Mouse (Mus musculus): Measurements from ENCODE around the gene Il10rb. TPM values are rescaled to one million over a fixed set of nuclear protein-coding genes. Genes with fewer than 3 reads are reported as not detected.
A peak's percentile ranks its signal among the peaks of the same experiment; 100 is the strongest.

Gene Il10rb
- 38.8 and 45.1 TPM in 2 replicates for polyA plus RNA-seq (2015; fragmentation: Nextera tagmentation; extraction: Ambion mirVana)

DNA sequence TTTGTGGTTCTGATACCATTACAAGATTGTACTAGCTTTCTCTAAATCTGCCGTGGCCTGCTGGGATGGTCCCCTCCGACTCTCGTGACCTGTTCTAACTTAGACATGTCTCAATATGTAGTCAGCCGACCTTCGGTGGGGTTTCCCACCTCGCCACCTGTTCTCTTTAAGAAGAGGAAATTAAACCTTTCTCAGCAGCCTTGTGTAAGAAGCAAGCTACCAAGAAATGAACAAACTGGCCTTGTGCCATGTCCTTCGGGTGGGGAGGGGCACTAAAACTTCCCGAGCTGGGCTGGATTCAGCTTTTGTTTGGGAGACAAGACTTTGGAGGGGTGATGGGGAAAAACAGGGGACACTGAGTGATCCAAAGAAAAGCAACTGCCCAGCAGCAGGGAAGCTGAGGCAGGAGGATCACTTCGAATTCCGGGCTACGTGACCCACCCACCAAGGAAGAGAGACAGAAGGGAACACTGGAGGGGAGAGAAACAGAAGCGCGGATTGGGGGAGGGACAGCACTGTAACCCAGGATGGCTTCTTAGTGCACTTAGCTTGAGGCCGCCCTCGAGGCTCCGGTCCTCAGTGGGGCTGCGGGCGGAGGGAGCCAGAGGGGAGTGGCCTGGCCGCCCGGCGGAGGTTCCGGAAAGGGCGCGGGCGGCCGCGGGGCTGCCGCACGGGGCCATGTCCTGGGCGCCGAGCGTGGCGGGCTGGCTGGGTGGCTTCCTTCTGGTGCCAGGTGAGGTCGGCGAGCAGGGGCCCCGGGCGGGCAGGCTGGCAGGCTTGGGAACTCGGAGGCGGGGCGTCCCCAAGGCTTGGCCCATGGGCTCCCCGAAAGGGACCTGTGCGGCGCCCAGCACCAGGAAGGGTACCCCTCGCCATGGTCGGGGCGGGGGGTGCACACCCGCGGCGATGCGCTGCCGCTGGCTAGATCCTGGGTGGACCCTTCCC is at the start of gene Il10rb:
TSS of gene Il10rb (plus strand) at position 525 of the 945 bp plus-strand sequence.
- H3K4me3 ChIP-seq (ENCODE audit: low read length), result peak within 1 kb of the TSS; percentile 77
- H3K9ac ChIP-seq (replicated peaks; ENCODE audit: low read length), result peak within 1 kb of the TSS; percentile 91
- H3K27me3 ChIP-seq (ENCODE audit: insufficient read depth, low read length), result no peaks in the 10 kb centered on the region
- H3K27ac ChIP-seq (ENCODE audit: low read length), result peak within 1 kb of the TSS; percentile 87
- peak; percentile 90 for ATAC-seq (ENCODE audit: low FRiP score, low TSS enrichment)
- no peaks in the 10 kb centered on the region for H3K9me3 ChIP-seq (ENCODE audit: low read length)
- H3K4me1 ChIP-seq (ENCODE audit: insufficient read depth, low read length), result peaks cover 35% of the 10 kb centered on the region
- 5% methylated on average over 51 of the region's 51 CpGs for WGBS
- peak within 1 kb of the TSS; percentile 91 for H3K4me2 ChIP-seq (replicated peaks; ENCODE audit: low read depth, low read length)
- peaks cover 3% of the 10 kb centered on the region; the same call in 1 of the 2 replicates for H3K36me3 ChIP-seq (ENCODE audit: insufficient read depth, low read length)

DNA sequence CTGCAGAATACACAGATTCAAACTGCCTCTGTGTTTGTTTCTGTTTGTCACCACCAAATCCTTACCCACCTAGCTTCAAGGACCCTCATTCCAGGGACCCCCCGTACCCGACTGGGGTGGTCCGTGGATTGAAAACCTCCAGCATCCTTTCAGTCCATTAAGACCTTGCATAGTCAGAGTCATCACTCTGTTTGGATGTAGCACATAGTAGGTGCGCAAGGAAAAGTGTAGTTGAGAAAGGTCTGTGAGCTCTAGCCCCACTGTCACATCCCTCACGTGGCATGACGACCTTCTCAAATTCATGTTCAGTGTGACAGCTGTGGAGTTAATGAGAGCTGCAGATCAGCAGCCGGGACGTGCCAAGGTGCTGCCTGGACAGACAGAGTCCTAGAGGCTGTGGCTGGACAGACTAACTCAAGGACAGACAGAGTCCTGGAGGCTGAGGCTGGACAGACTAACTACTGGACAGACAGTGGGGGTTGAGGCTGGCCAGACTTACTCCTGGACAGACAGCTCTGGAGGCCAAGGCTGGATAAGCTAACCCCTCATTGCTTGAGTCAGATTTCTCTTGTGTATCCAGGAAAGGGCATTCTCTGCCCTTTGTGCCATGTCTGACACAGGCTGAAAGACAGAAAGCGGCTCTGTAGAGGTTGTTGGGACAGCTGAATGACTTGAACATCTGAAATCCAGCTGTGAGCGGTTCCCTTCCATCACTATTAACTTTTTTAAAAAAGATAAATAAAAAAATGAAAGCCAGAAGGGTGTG is 49.0 kb upstream of the Il10rb start:
- H3K9ac ChIP-seq (replicated peaks; ENCODE audit: low read length), result no peak overlapping the region
- no peak for ATAC-seq (ENCODE audit: low FRiP score, low TSS enrichment)
- H3K4me1 ChIP-seq (ENCODE audit: insufficient read depth, low read length), result peaks cover 2% of the 10 kb centered on the region
- no peak overlapping the region for H3K27ac ChIP-seq (ENCODE audit: low read length)
- no peaks in the 10 kb centered on the region for H3K36me3 ChIP-seq (ENCODE audit: insufficient read depth, low read length)
- WGBS, result 71% methylated on average over 10 of the region's 10 CpGs
- no peak overlapping the region for H3K4me2 ChIP-seq (replicated peaks; ENCODE audit: low read depth, low read length)
- H3K4me3 ChIP-seq (ENCODE audit: low read length), result no peak overlapping the region
- H3K27me3 ChIP-seq (ENCODE audit: insufficient read depth, low read length), result peaks cover 20% of the 10 kb centered on the region
- no peaks in the 10 kb centered on the region for H3K9me3 ChIP-seq (ENCODE audit: low read length)

DNA sequence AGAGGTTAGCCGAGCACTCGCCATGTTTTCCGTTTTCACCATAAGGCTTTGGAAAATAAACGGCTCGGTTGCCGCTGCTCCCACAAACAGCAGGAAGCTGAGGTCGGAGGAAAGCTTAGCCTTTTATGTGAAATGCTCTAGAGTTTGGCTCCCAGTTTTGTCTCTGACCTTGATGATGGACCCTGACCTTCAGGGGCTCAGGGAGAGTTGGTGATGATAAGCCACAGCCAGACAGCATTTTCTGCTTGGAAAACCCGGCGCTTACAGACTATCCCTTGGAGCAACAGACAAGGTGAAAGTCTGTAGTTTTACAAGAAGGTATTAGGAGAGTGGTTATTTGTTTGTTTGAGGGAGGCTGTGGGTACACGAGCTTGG is 48.5 kb upstream of the Il10rb start:
- no peak for ATAC-seq (ENCODE audit: low FRiP score, low TSS enrichment)
- Histone ChIP-seq H3K27ac (ENCODE audit: low read length) (no peak overlapping the region), H3K4me2 (replicated peaks; ENCODE audit: low read depth, low read length) (no peak overlapping the region), H3K4me1 (ENCODE audit: insufficient read depth, low read length) (peaks cover 8% of the 10 kb centered on the region), H3K9me3 (ENCODE audit: low read length) (no peaks in the 10 kb centered on the region), H3K27me3 (ENCODE audit: insufficient read depth, low read length) (peaks cover 16% of the 10 kb centered on the region; the same call in 1 of the 2 replicates), H3K9ac (replicated peaks; ENCODE audit: low read length) (no peak overlapping the region), H3K36me3 (ENCODE audit: insufficient read depth, low read length) (no peaks in the 10 kb centered on the region), H3K4me3 (ENCODE audit: low read length) (no peak overlapping the region)
- WGBS, result 52% methylated on average over 10 of the region's 10 CpGs

DNA sequence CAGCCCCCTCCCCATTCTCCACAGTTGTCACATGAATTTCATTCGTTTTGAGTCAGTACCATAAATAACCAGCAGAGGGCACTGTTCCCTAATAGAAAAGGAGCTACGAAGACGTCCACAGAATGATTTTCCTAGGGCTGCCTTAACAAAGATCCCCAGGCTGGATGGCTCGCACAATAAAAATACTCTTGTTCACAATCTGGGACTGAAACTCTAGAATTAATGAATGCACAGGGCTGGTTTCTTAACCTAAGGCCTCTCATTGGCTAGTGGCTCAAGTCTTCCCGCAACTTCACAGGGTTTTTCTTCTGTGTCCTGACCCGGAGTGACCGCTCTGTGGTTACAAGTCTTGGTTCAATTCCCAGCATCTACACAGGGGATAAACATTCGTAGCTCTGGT is 47.4 kb upstream of the Il10rb start:
- Histone ChIP-seq H3K4me1 (ENCODE audit: insufficient read depth, low read length) (peaks cover 17% of the 10 kb centered on the region), H3K9me3 (ENCODE audit: low read length) (no peaks in the 10 kb centered on the region), H3K27ac (ENCODE audit: low read length) (no peak overlapping the region), H3K9ac (replicated peaks; ENCODE audit: low read length) (no peak overlapping the region), H3K27me3 (ENCODE audit: insufficient read depth, low read length) (peaks cover 9% of the 10 kb centered on the region; the same call in 1 of the 2 replicates), H3K36me3 (ENCODE audit: insufficient read depth, low read length) (no peaks in the 10 kb centered on the region), H3K4me2 (replicated peaks; ENCODE audit: low read depth, low read length) (no peak overlapping the region), H3K4me3 (ENCODE audit: low read length) (no peak overlapping the region)
- ATAC-seq (ENCODE audit: low FRiP score, low TSS enrichment), result no peak
- 28% methylated on average over 8 of the region's 8 CpGs for WGBS

DNA sequence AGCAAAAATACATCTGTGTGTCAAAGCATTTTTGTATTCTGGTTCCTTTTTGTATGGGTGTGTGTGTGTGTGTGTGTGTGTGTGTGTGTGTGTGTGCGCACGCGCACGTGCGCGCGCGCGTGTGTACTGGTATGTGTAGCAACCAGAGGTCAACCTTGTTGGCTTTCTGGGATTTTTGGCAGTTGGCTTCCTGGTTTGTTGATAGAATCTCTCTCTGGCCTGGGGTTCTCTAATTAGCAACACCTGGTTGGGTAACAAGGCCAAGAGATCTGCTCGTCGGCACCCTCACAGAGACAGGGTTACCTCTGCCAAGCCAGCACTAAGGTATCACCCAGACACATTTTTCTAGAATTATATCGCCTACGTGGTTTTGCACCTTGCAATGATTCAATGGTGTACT is 46.4 kb upstream of the Il10rb start:
- H3K4me3 ChIP-seq (ENCODE audit: low read length), result no peak overlapping the region
- H3K36me3 ChIP-seq (ENCODE audit: insufficient read depth, low read length), result no peaks in the 10 kb centered on the region
- H3K27me3 ChIP-seq (ENCODE audit: insufficient read depth, low read length), result peaks cover 9% of the 10 kb centered on the region; the same call in 1 of the 2 replicates
- H3K4me1 ChIP-seq (ENCODE audit: insufficient read depth, low read length), result peaks cover 27% of the 10 kb centered on the region
- H3K9me3 ChIP-seq (ENCODE audit: low read length), result no peaks in the 10 kb centered on the region
- WGBS, result 90% methylated on average over 13 of the region's 13 CpGs
- H3K9ac ChIP-seq (replicated peaks; ENCODE audit: low read length), result no peak overlapping the region
- no peak for ATAC-seq (ENCODE audit: low FRiP score, low TSS enrichment)
- H3K27ac ChIP-seq (ENCODE audit: low read length), result no peak overlapping the region
- H3K4me2 ChIP-seq (replicated peaks; ENCODE audit: low read depth, low read length), result no peak overlapping the region

DNA sequence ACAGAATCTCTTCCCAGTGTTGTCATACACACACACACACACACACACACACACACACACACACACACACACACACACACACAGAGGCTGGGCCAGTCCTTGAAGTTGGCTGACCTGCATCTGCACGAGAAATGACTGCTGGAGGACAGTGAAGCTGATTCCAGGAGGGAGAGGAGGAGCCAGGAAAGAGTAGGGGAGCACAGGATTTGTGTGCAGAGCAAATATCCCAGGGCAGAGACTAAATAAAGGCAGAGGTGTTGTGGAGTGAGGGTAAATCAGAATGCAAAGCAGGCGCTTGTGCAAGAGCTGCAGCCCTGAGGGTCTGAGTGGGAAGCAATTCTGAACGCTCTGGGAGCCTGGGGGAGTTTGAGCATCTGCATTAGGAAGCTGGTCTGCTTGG is 45.8 kb upstream of the Il10rb start:
- WGBS, result 60% methylated on average over 3 of the region's 3 CpGs

DNA sequence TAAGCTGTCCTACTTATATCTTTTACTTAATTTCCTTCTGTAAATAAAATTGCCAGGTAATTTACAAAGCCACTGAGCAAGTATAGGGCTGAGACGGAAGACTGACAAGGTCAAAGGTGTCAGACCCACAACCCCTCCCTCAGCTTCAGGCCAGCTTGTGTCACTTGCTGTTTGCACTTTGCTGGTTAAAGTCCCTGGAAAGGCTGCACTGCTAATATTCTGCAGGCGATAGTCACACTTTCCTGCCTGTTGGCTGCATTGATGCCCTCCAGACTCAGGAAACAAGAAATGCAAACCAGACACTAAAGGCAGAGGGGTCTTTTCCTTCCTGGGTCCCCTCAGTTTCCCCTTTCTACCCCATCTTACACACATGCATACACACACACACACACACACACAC is 44.0 kb upstream of the Il10rb start:
- Histone ChIP-seq H3K4me2 (replicated peaks; ENCODE audit: low read depth, low read length) (no peak overlapping the region), H3K4me3 (ENCODE audit: low read length) (no peak overlapping the region), H3K36me3 (ENCODE audit: insufficient read depth, low read length) (no peaks in the 10 kb centered on the region), H3K4me1 (ENCODE audit: insufficient read depth, low read length) (peaks cover 27% of the 10 kb centered on the region), H3K9ac (replicated peaks; ENCODE audit: low read length) (no peak overlapping the region), H3K27ac (ENCODE audit: low read length) (peak overlapping the region; percentile 88; the same call in 1 of the 2 replicates), H3K27me3 (ENCODE audit: insufficient read depth, low read length) (0 out of 2 replicates have a peak, but pooled peaks cover under 1% of the 10 kb centered on the region), H3K9me3 (ENCODE audit: low read length) (no peaks in the 10 kb centered on the region)
- 56% methylated on average over 2 of the region's 2 CpGs for WGBS
- no peak for ATAC-seq (ENCODE audit: low FRiP score, low TSS enrichment)

More for the DNA sequence above, 45.8 kb upstream of the Il10rb start:
- H3K9me3 ChIP-seq (ENCODE audit: low read length), result no peaks in the 10 kb centered on the region
- peaks cover 5% of the 10 kb centered on the region; the same call in 1 of the 2 replicates for H3K27me3 ChIP-seq (ENCODE audit: insufficient read depth, low read length)
- H3K4me2 ChIP-seq (replicated peaks; ENCODE audit: low read depth, low read length), result no peak overlapping the region
- ATAC-seq (ENCODE audit: low FRiP score, low TSS enrichment), result no peak
- H3K36me3 ChIP-seq (ENCODE audit: insufficient read depth, low read length), result no peaks in the 10 kb centered on the region
- H3K27ac ChIP-seq (ENCODE audit: low read length), result no peak overlapping the region
- H3K4me1 ChIP-seq (ENCODE audit: insufficient read depth, low read length), result peaks cover 27% of the 10 kb centered on the region
- H3K9ac ChIP-seq (replicated peaks; ENCODE audit: low read length), result no peak overlapping the region
- no peak overlapping the region for H3K4me3 ChIP-seq (ENCODE audit: low read length)

DNA sequence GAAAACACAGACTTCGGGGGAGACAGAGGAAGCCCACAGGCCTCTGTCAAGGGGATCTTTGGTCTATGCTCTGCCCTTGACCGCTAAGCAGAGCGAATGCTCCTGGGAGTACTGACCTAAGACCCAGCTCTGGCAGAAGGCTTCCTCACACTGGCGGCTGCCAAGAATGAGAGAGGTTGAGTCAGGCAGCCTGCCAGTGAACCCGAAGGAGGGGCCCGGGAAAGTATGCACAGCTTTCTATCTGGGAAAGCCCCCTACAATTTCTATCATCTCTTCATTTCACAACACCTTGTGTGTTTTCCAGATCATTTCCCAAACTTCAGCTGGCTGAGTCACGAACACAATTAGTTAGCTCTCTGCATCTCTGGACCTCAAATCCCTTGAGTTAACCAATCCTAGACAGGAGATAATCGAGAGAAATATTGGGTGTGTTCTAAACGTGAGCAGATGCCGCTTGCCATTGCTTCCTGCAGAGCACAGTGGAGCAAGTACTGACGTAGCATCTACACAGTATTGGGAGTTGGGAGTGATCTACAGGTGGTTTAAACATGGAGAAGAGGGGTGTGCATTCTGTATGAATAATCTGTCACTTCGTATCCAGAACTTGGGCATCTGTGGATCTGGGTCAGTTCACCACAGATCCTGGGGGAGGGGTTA is 43.2 kb upstream of the Il10rb start:
- Histone ChIP-seq H3K4me2 (replicated peaks; ENCODE audit: low read depth, low read length) (0 out of 2 replicates have a peak overlapping the region, but pooled peaks have one; percentile 13), H3K9ac (replicated peaks; ENCODE audit: low read length) (no peak overlapping the region), H3K27me3 (ENCODE audit: insufficient read depth, low read length) (no peaks in the 10 kb centered on the region), H3K27ac (ENCODE audit: low read length) (peak overlapping the region; percentile 88), H3K36me3 (ENCODE audit: insufficient read depth, low read length) (no peaks in the 10 kb centered on the region), H3K9me3 (ENCODE audit: low read length) (peaks cover 1% of the 10 kb centered on the region; the same call in 1 of the 2 replicates), H3K4me1 (ENCODE audit: insufficient read depth, low read length) (peaks cover 27% of the 10 kb centered on the region), H3K4me3 (ENCODE audit: low read length) (no peak overlapping the region)
- ATAC-seq (ENCODE audit: low FRiP score, low TSS enrichment), result peak; percentile 65; the same call in 1 of the 2 replicates
- 41% methylated on average over 12 of the region's 12 CpGs for WGBS

DNA sequence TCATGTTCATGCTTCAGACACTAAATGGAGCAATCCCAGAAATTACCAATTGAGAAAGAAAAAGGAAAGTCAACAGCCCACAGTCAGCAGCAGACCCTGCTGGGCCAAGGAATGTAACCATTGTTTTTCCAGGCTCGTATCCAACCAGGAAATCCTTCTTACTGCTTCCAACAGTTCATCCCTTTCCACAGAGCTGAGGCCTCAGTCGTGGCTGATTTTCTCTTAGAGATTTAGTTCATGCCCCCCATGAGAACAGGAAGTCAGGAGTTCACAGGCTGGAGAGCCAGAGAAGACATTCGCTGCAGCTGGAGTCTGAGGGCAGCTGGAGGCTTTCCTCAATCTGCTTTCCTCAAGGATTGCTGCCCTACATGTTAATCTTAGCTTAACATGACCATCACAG is 42.5 kb upstream of the Il10rb start:
- Histone ChIP-seq H3K27me3 (ENCODE audit: insufficient read depth, low read length) (no peaks in the 10 kb centered on the region), H3K4me1 (ENCODE audit: insufficient read depth, low read length) (peaks cover 27% of the 10 kb centered on the region), H3K9ac (replicated peaks; ENCODE audit: low read length) (no peak overlapping the region), H3K4me3 (ENCODE audit: low read length) (no peak overlapping the region), H3K36me3 (ENCODE audit: insufficient read depth, low read length) (no peaks in the 10 kb centered on the region), H3K27ac (ENCODE audit: low read length) (peak overlapping the region; percentile 88), H3K9me3 (ENCODE audit: low read length) (peaks cover 8% of the 10 kb centered on the region; the same call in 1 of the 2 replicates), H3K4me2 (replicated peaks; ENCODE audit: low read depth, low read length) (0 out of 2 replicates have a peak overlapping the region, but pooled peaks have one; percentile 13)
- peak; percentile 81 for ATAC-seq (ENCODE audit: low FRiP score, low TSS enrichment)
- WGBS, result 29% methylated on average over 3 of the region's 3 CpGs

Measured in kidney, embryonic 16.5 days (tissue).